21 mouse cellular contexts compared by ENCODE assay signal in the genomic region with DNA sequence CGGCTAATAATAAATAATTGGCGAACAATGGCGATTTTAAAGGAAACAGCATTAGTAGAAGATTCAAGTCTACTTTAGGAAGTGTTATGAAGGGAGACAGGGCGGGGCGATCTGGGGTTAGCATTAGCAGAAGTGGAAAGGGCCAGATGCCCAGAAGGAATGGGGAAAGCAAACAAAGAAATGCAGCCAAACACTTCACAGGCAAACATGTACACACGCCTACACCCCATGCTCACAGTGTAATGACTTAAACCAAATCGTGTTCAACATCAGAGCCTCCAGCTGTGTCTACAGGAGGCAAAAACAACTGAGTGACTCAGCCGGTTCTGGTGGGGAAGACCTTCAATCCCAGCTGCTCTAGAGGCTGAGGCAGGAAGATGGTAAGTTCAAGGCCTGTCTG. TPM values are rescaled to one million over a fixed set of nuclear protein-coding genes. Genes with fewer than 3 reads are reported as not detected.
DNase-seq lines count a peak whose midpoint lies in the region; ATAC-seq and TF ChIP-seq lines count a peak whose summit lies in the region.
"Had no signal": no experiment of that assay in that cellular context is flagged by ENCODE, and none has a peak within 500 bp of the region (broad histone marks: within the 10 kb centered on the region; RNA-seq: fewer than 3 reads in every experiment).

No protein-coding gene starts in this region.

- peak; percentile 40 for DNase-seq in adipocyte (ENCODE audit: low spot score)
- peak; percentile 16 for DNase-seq in lung, adult 2 months
- DNase-seq in lung, postnatal 36 days = peak; percentile 75
- no peak for DNase-seq in urinary bladder, postnatal 4 days (ENCODE audit: low spot score in 2 of 2)
- no peak for DNase-seq in right cerebral cortex, postnatal 14 days
- DNase-seq: adrenal gland, adult 2 months; adrenal gland, postnatal 25 days; B cell, adult 2 months; cerebellum, adult 2 months; cerebellum, postnatal 10 days; gastrocnemius, postnatal 10 days had no signal

- TF ChIP-seq CTCF in lung, adult 2 months (IDR thresholded peaks at IDR 0.05; ENCODE audit: insufficient read depth, low read length) = no peak

- peaks cover 2% of the 10 kb centered on the region; the same call in 1 of the 2 replicates for H3K4me1 ChIP-seq in lung, adult 2 months (ENCODE audit: control insufficient read depth, insufficient read depth, low read length)
- H3K4me1 ChIP-seq: embryonic facial prominence, embryonic 12.5 days; forebrain, embryonic 12.5 days; hindbrain, embryonic 10.5 days had no signal

- no peak overlapping the region for H3K4me3 ChIP-seq in lung, adult 2 months (replicated peaks; ENCODE audit: extremely low read depth, low read depth, low read length)
- H3K4me3 ChIP-seq: embryonic facial prominence, embryonic 12.5 days; forebrain, embryonic 12.5 days; heart, embryonic 12.5 days; hindbrain, embryonic 10.5 days had no signal

- no peak for ATAC-seq in cerebellum, adult (ENCODE audit: insufficient number of reproducible peaks, low FRiP score, low TSS enrichment)
- ATAC-seq: activated CD4-positive, CD25-positive, alpha-beta regulatory T cell, adult 4 months; CD4-positive, CD25-positive, alpha-beta regulatory T cell, adult 4 months; forebrain, embryonic 16.5 days; Patski had no signal

- no peak for TF ChIP-seq POLR2A in lung, adult 2 months (IDR thresholded peaks at IDR 0.05; ENCODE audit: borderline replicate concordance, extremely low read depth, low read depth, low read length)

- 66% methylated on average over 8 of the region's 8 CpGs for WGBS in lung, adult 2 months

RNA-seq across cellular contexts. Expression of a gene that starts 20.1 kb away (rescaled TPM):
- polyA plus RNA-seq in lung, adult 2 months (2012; rRNA removed) = 5.5 and 6.3 TPM in 2 replicates
- polyA plus RNA-seq: G1E had no signal

Comparison
In these comparisons a context has a peak if more than half of its experiments do, and no peak if none do; other contexts are left out.
1. DNase-seq: peak in adipocyte (single experiment), lung, adult 2 months (single experiment) and lung, postnatal 36 days (single experiment); none in urinary bladder, postnatal 4 days (0 of 2) and right cerebral cortex, postnatal 14 days (single experiment).